Mouse (Mus musculus) bone marrow, adult 2 months (tissue): ENCODE results near the gene Polr2l.

ENCODE experiments used
- CTCF ChIP-seq: fragments of 200-500 bp; IDR thresholded peaks from 2 replicates; pipeline ENCODE4 v1.5.1; 2011; ENCODE audit warnings: low read length, control low read depth; ENCODE audit not compliant: control insufficient read depth, insufficient read depth
- POLR2A ChIP-seq: fragments of 200-500 bp; IDR thresholded peaks from 2 replicates; pipeline ENCODE4 v1.6.1; 2011; ENCODE audit warnings: low read depth, mild to moderate bottlenecking, control low read depth, low read length, borderline replicate concordance; ENCODE audit not compliant: control insufficient read depth

DNA sequence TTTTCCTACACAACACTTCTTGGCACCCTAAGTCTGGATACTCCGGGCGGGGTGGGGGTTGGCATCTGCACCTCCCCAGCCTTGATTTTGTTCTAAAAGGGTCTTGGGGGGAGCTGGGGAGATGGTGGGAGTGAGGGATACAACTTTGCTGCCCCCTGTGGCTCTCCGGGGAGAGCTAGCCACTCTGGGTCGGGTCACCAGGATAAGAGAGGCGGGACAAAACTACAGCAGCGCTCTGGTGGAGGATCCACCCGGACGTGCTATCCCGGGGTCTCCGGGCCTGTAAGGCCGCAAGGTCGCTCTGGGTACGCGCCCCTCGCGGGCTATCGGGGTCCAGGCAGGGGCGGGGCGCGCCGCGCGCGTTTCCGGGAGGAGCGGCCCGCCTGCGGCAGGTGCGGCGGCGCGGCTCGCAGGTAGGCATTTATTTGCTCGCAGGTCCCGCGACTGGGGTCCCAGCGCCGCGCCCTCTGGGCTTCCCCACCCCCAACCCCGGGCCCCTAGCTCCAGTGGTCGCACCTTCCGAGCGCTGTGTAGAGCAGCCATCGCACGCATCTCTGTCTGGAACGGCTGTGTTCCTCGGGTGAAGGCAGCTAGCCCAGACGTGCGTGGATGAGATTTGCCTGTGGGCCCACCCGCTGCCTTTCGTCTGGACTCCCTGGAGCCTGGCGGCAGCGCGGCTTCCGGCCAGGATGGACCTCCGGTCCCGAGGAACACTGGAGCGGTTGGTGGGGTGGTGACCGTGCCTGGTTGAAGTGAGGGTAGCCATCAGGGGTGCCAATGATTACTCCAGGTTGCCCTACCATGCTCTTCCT is 13.2 kb downstream of the Polr2l start:
- TF ChIP-seq CTCF = no peak
- TF ChIP-seq POLR2A = no peak
